9 mouse cellular contexts compared by ENCODE assay signal in the genomic region with DNA sequence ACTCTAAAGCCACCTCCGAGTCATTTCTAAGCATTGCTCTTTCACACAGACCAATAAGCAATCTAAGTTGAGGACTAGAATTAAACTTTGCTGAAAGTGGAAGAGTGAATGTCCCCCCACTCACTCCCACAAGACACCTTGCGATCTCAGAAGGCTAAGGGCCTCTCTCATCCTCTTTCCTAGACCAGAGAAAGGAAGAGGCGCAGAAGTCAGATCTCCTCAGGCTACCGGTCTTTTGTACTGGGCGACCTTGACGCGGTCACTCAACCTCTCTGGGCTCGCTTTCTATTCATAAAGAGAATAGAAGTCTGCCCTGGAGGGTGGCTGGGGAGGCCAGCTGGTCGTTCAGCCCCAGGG. TPM values are rescaled to one million over a fixed set of nuclear protein-coding genes. Genes with fewer than 3 reads are reported as not detected.
A peak's percentile ranks its signal among the peaks of the same experiment; 100 is the strongest.
DNase-seq lines count a peak whose midpoint lies in the region; ATAC-seq lines count a peak whose summit lies in the region.
"Had no signal": no experiment of that assay in that cellular context is flagged by ENCODE, and none has a peak within 500 bp of the region (broad histone marks: within the 10 kb centered on the region; RNA-seq: fewer than 3 reads in every experiment).

No protein-coding gene starts in this region.

- H3K4me2 ChIP-seq in limb, embryonic 13.5 days (replicated peaks): peak overlapping the region; percentile 85
- H3K4me2 ChIP-seq in stomach, embryonic 15.5 days: peak overlapping the region; percentile 89

- H3K4me1 ChIP-seq in megakaryocyte, embryonic 14.5 days: peaks cover 63% of the 10 kb centered on the region
- peaks cover 37% of the 10 kb centered on the region for H3K4me1 ChIP-seq in forebrain, embryonic 10.5 days
- H3K4me1 ChIP-seq in limb, embryonic 13.5 days: peaks cover 24% of the 10 kb centered on the region
- H3K4me1 ChIP-seq in stomach, embryonic 15.5 days: peaks cover 30% of the 10 kb centered on the region

- under 1% methylated on average over 9 of the region's 9 CpGs for WGBS in forebrain, embryonic 10.5 days
- WGBS in limb, embryonic 13.5 days: 4% methylated on average over 9 of the region's 9 CpGs
- WGBS in stomach, embryonic 15.5 days: 1% methylated on average over 9 of the region's 9 CpGs

- ATAC-seq in megakaryocyte, adult 5-6 weeks (ENCODE audit: poor library complexity, severe bottlenecking): no peak
- ATAC-seq in limb, embryonic 13.5 days (ENCODE audit: low FRiP score, low read depth): no peak
- ATAC-seq in stomach, embryonic 15.5 days (ENCODE audit: insufficient read depth, low FRiP score, low read depth): no peak

- H3K36me3 ChIP-seq in megakaryocyte, embryonic 14.5 days (replicated peaks; ENCODE audit: low read length): no peaks in the 10 kb centered on the region
- peaks cover 14% of the 10 kb centered on the region for H3K36me3 ChIP-seq in forebrain, embryonic 10.5 days (replicated peaks)
- peaks cover 23% of the 10 kb centered on the region for H3K36me3 ChIP-seq in limb, embryonic 13.5 days
- H3K36me3 ChIP-seq in stomach, embryonic 15.5 days: peaks cover 15% of the 10 kb centered on the region

- no peak for DNase-seq in forebrain, embryonic 10.5 days (ENCODE audit: extremely low spot score, low spot score)
- no peak for DNase-seq in retina, postnatal 1 day
- DNase-seq in left cerebral cortex, adult 8-10 months (ENCODE audit: low spot score in 2 of 2): no peak
- no peak for DNase-seq in urinary bladder, postnatal 25 days (ENCODE audit: low spot score)

- no peaks in the 10 kb centered on the region for H3K9me3 ChIP-seq in megakaryocyte, embryonic 14.5 days
- no peaks in the 10 kb centered on the region for H3K9me3 ChIP-seq in forebrain, embryonic 10.5 days
- H3K9me3 ChIP-seq in limb, embryonic 13.5 days: no peaks in the 10 kb centered on the region
- H3K9me3 ChIP-seq in stomach, embryonic 15.5 days: no peaks in the 10 kb centered on the region

- peaks cover 91% of the 10 kb centered on the region for H3K27me3 ChIP-seq in megakaryocyte, embryonic 14.5 days (replicated peaks)
- peaks cover 56% of the 10 kb centered on the region for H3K27me3 ChIP-seq in forebrain, embryonic 10.5 days (ENCODE audit: poor library complexity, severe bottlenecking)
- H3K27me3 ChIP-seq in limb, embryonic 13.5 days: no peaks in the 10 kb centered on the region
- H3K27me3 ChIP-seq in stomach, embryonic 15.5 days (replicated peaks): no peaks in the 10 kb centered on the region

- peak overlapping the region; percentile 85 for H3K27ac ChIP-seq in forebrain, embryonic 10.5 days
- H3K27ac ChIP-seq in limb, embryonic 13.5 days: peak overlapping the region; percentile 84
- peak overlapping the region; percentile 94 for H3K27ac ChIP-seq in stomach, embryonic 15.5 days

- peak overlapping the region; percentile 85 for H3K9ac ChIP-seq in limb, embryonic 13.5 days
- peak overlapping the region; percentile 77 for H3K9ac ChIP-seq in stomach, embryonic 15.5 days

- H3K4me3 ChIP-seq in megakaryocyte, embryonic 14.5 days (replicated peaks): peak overlapping the region; percentile 74
- peak overlapping the region; percentile 53 for H3K4me3 ChIP-seq in forebrain, embryonic 10.5 days
- H3K4me3 ChIP-seq in limb, embryonic 13.5 days: peak overlapping the region; percentile 71
- peak overlapping the region; percentile 71 for H3K4me3 ChIP-seq in stomach, embryonic 15.5 days (replicated peaks)

RNA-seq across cellular contexts. Expression of a gene that starts 7.0 kb away (rescaled TPM):
- 4.7 and 17.1 TPM in 2 replicates for polyA plus RNA-seq in megakaryocyte, embryonic 14.5 days (2012; ENCODE audit: insufficient read depth, low replicate concordance)
- total RNA-seq in megakaryocyte, adult 5-6 weeks (2015): not detected in 2 replicates
- not detected in 2 replicates for total RNA-seq in megakaryocyte, adult 5-6 weeks (2017)
- polyA plus RNA-seq in forebrain, embryonic 10.5 days (2016; fragmentation: Nextera tagmentation; extraction: Ambion mirVana): 23.2 and 30.1 TPM in 2 replicates
- 62.4 and 67.7 TPM in 2 replicates for polyA plus RNA-seq in limb, embryonic 13.5 days (2015; fragmentation: Nextera tagmentation; extraction: Ambion mirVana)
- 71.1 and 77.2 TPM in 2 replicates for polyA plus RNA-seq in stomach, embryonic 15.5 days (2015; fragmentation: Nextera tagmentation; extraction: Ambion mirVana)
- 1 to 10 TPM; 1.3 to 3.0 (median 2.1) TPM for total RNA-seq in left cerebral cortex, adult 8-10 months (2022)

RNA-seq across cellular contexts. Expression of a gene that starts 19.6 kb away (rescaled TPM):
- polyA plus RNA-seq in megakaryocyte, embryonic 14.5 days (2012; ENCODE audit: insufficient read depth, low replicate concordance): 1.1 TPM in 1 of 2 replicates, not detected in the other
- 0.16 TPM in 1 of 2 replicates, not detected in the other for total RNA-seq in megakaryocyte, adult 5-6 weeks (2015)
- 0.26 TPM in 1 of 2 replicates, not detected in the other for total RNA-seq in megakaryocyte, adult 5-6 weeks (2017)
- polyA plus RNA-seq in forebrain, embryonic 10.5 days (2016; fragmentation: Nextera tagmentation; extraction: Ambion mirVana): 0.86 and 1.0 TPM in 2 replicates
- polyA plus RNA-seq in limb, embryonic 13.5 days (2015; fragmentation: Nextera tagmentation; extraction: Ambion mirVana): 0.38 and 0.66 TPM in 2 replicates
- polyA plus RNA-seq in stomach, embryonic 15.5 days (2015; fragmentation: Nextera tagmentation; extraction: Ambion mirVana): 4.0 and 6.1 TPM in 2 replicates
- total RNA-seq in left cerebral cortex, adult 8-10 months (2022): 1 to 10 TPM in 1 of 4 experiments, under 1 TPM in 3; 0.43 to 1.1 (median 0.51) TPM

RNA-seq across cellular contexts. Expression of a gene that starts 24.7 kb away (rescaled TPM):
- polyA plus RNA-seq in megakaryocyte, embryonic 14.5 days (2012; ENCODE audit: insufficient read depth, low replicate concordance): not detected in 2 replicates
- total RNA-seq in megakaryocyte, adult 5-6 weeks (2015): not detected in 2 replicates
- total RNA-seq in megakaryocyte, adult 5-6 weeks (2017): not detected in 2 replicates
- polyA plus RNA-seq in forebrain, embryonic 10.5 days (2016; fragmentation: Nextera tagmentation; extraction: Ambion mirVana): not detected in 2 replicates
- polyA plus RNA-seq in limb, embryonic 13.5 days (2015; fragmentation: Nextera tagmentation; extraction: Ambion mirVana): not detected in 2 replicates
- polyA plus RNA-seq in stomach, embryonic 15.5 days (2015; fragmentation: Nextera tagmentation; extraction: Ambion mirVana): 0.71 and 0.76 TPM in 2 replicates
- 1 to 10 TPM; 3.7 to 4.8 (median 4.2) TPM for total RNA-seq in left cerebral cortex, adult 8-10 months (2022)
- total RNA-seq: hematopoietic stem cell, adult 5-6 weeks had no signal
